Mouse (Mus musculus) olfactory bulb, adult 2 months (tissue): ENCODE measurements at regions not wholly inside any gene's neighbourhood (a gene's known extent, or its start where the extent isn't known, plus 50 kb on each side); places are given as distances from the start of the nearest gene placed in this dataset.

Source experiments
- CTCF ChIP-seq: fragments of 200-500 bp; IDR thresholded peaks from 2 replicates; pipeline ENCODE4 v1.5.1; 2012; ENCODE audit warnings: low read depth, mild to moderate bottlenecking, low read length, moderate library complexity; ENCODE audit not compliant: insufficient read depth
- POLR2A ChIP-seq: fragments of 200-500 bp; IDR thresholded peaks from 2 replicates; pipeline ENCODE4 v1.6.1; 2012; ENCODE audit warnings: mild to moderate bottlenecking, low read depth, low read length, moderate library complexity; ENCODE audit not compliant: insufficient read depth

DNA sequence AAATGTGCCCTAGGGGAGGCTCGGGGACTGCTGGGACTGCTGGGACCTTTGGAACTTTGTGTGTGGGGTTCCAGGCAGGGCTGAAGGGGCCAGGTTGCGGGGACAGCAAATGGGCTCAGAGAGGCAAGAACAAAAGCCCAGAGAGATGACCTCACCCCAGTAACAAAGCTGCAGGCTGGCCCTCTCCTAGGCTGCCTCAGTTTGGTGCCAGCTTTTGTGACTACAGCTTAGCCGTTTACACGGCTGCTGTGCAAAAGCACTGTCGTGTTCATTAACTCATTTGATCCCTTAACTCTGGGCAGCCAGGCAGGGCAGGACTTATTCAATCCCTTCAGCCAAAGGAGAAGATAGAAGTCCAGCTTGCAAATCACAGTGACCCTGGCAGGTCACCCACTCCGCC is 137.3 kb upstream of the Dynlrb2 start:
- TF ChIP-seq CTCF, result no peak
- TF ChIP-seq POLR2A, result no peak
